Mouse (Mus musculus) telencephalon, adult 2 months (tissue): ENCODE data around the gene Sox8.

Experiments
- DNase-seq: peaks from one replicate; pipeline ENCODE4 v3.0.0-alpha.2; 2011; ENCODE audit warnings: low read depth, low spot score

The Sox8 gene

GRCm38 (mm10) chr17:25555666-25556629 is 14.5 kb downstream of the Sox8 start:
- peak; percentile 92 for DNase-seq

DNA sequence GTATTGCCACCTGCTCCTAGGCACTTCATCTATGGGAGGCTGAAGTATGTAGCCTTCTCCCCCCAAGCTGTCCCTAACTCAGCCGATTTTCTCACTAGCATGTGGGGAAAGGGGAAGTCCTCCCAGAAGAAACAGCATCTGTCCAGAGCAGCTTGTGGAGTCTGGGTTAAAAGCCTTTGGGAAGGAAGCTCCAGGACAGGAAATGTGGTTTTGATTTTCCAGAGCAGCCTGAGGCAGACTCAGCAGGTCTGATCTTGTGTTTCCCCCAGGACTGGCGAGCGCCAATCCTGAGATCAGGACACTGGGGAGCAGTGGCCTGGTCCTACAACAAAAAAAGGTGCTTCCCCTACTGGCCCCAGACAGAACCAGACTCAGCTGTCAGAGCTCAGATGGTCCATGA is 15.3 kb downstream of the Sox8 start:
- no peak for DNase-seq

GRCm38 (mm10) chr17:25551313-25551712 is 19.2 kb downstream of the Sox8 start:
- DNase-seq: no peak

DNA sequence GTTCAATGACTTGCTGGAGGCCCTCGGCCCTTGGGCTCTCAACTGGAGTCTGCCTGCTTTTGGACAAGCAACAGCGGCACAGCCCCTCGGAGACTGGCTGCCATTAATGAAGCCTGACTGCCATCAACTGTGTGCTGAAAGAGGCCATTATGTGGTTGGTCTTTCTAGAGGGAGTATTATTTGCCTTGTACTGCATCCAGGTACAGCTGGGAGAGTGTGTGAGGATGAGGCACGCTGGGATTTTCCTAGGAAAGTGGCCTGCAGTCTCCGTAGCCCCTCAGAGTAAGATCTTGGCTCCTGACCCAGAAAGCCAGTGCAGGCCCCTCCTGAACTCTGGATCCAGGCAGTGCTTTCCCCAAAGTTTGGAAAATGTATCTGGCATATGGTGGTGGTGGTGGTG is 20.5 kb downstream of the Sox8 start:
- no peak for DNase-seq

DNA sequence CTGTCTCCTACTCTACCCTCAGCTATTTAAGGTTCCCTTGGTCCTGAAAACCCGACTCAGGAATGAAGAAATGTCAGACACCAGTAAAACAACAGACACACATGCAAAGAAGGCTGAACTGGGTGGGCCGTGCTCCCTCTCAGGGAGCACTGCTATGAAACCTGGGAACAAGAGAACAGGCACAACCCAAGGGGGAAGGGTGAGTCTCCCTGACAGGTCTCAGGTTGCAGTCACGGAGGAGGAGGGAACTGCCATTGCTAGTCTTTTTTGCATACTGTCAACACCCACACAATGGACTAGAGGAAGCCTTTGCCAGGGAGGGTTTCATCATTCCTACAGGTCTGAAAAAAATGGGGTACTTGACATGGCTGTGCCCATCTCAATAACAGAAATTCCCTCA is 23.5 kb downstream of the Sox8 start:
- DNase-seq: no peak

GRCm38 (mm10) chr17:25541768-25542167 is 28.7 kb downstream of the Sox8 start:
- no peak for DNase-seq

GRCm38 (mm10) chr17:25540731-25541130 is 29.8 kb downstream of the Sox8 start:
- DNase-seq: no peak

GRCm38 (mm10) chr17:25538945-25539875 is 31.3 kb downstream of the Sox8 start:
- no peak for DNase-seq

DNA sequence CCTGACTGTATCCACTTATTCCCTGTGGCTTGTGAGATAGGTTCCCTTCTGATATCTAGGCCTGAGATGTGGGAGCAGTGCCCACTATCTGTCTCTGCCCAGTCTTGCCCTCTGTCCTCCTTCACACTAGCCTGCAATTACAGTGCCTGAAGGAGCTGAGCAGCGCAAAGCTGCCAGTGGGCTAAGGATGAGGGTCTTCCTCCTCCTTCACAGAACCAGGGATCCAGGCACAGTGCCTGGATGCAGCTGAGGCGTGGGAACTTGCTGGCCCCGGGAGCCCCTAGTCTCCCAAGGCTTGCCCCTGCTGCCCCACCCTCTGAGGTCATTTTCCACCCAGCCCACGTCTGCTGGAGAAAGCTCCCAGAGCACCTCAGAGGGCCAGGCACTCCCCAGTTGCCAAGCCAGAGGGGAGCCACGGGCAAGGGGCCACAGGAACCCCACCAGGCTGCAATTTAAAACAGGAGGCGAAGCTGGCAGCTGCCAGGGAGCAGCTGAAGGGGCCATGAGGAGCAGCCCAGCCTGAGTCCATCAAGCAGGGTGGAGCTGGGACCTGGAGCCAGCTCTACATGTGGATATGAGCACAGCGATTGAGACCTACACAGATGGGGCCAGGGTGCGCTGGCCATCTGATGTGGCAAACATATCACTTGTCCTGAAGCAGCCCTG is 40.0 kb downstream of the Sox8 start:
- no peak for DNase-seq

DNA sequence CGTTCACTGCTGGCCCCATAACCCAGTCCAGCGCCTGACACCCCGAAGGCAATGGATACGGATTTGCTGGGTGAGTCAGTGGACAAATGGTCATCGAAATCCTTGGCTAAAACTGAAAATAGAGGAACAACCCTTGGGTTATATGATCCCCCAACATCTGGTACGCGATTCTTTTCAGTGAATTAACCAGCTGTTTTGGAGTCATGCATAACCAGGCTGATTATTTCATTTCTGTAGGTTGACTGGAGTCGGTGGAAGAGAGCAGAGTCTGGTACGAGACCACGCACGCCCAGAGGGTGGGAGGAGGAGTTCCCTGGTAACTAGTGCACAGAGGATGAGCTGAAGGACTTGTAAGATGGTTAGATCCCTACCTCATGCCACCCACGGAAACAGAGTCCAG is 48.4 kb downstream of the Sox8 start:
- DNase-seq: no peak

DNA sequence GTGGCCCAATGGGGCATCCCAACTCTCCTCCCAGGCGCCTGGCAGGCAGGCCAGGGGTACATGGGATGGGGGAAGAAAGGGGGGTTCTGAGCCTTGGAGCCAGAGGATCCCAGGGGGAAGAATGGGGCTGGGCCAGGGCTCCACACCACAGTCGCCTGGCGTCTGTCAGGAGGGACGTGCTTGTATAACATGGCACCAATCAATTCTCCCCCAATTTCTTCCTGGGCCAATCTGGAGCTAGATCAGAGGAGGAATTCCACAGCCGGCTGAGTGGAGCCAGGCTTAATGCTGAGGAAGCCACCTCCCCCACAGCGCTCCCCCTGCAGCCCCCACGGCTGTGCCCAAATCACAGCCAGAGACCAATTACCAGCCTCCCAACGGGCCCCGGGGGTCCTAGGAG is 50.0 kb downstream of the Sox8 start:
- DNase-seq: no peak

GRCm38 (mm10) chr17:25519511-25519910 is 51.0 kb downstream of the Sox8 start:
- peak; percentile 60 for DNase-seq

DNA sequence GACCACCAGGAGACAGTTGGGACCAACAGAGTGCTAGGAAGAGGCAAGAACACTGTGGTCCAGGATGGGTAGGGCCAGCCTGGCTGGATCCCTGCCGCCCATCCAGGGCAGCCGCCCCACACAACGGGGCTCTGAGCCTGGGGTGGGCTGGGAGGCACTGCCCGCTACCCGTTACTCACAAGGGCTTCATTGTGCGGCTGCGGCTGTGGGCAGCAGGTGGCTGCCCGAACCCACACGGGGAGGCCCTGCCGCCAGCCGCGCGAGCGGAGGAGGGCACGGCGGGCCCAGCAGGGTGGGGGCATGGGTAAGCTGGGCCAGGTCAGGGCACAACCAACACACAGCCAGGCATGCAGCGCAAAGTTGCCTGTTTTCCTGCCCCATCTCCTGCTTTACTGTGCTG is 52.3 kb downstream of the Sox8 start:
- DNase-seq: peak; percentile 55

DNA sequence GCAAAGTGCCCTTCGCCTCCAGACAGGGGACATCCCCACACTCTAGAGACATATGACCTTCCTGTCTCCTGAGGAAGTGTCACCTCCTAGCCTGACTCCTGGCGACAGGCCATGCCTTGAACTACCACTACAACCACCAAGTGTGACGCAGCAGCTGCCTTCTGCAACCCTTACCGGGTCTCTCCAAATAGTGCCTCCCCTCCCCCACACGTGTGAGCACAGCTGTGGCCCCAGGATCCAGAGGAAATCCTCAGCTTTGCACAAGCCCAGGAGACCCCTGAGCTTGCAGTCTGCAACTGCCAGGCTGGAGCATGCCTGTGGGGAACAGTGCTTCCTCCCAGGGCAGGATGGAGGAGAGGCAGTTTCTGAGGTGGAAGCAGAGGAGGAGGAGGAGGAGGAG is 54.2 kb downstream of the Sox8 start:
- no peak for DNase-seq
